Mouse (Mus musculus) gastrocnemius, adult 18-20 months (tissue): ENCODE results near the gene Tmem109. TPM values are rescaled to one million over a fixed set of nuclear protein-coding genes. Genes with fewer than 3 reads are reported as not detected.

ENCODE experiments used
- DNase-seq: peaks from one replicate; pipeline ENCODE4 v3.0.0; 2021; ENCODE audit warnings: low spot score
- long read RNA-seq, 2 experiments: library from polyadenylated mRNA; stranded (forward); transcript quantifications; one replicate each; pipeline ENCODE4 v2.0.0; 2021
- total RNA-seq, 2 experiments: library from RNA; stranded (reverse); gene quantifications; 2 replicates each; pipeline ENCODE4 v1.2.3; 2021

Gene Tmem109
- 100 to 1,000 TPM; 208 to 227 TPM for total RNA-seq
- long read RNA-seq, experiment 1, transcript Tmem109-204 (4 exons, 839 nt), result minor isoform, 12 of 593 reads
- long read RNA-seq, experiment 1, transcript Tmem109-205 (3 exons, 615 nt), result minor isoform, 13 of 593 reads
- long read RNA-seq, experiment 1, transcript Tmem109-201 (4 exons, 2,188 nt), result major isoform, 519 of 593 reads
- long read RNA-seq, experiment 1, partial matches to known transcripts, result 0 of 593 reads
- long read RNA-seq, experiment 1, other reads (novel, unspliced or antisense), result 48 of 593 reads
- long read RNA-seq, experiment 2, transcript Tmem109-205 (3 exons, 615 nt), result minor isoform, 10 of 568 reads
- long read RNA-seq, experiment 2, transcript Tmem109-201 (4 exons, 2,188 nt), result major isoform, 489 of 568 reads
- long read RNA-seq, experiment 2, transcript Tmem109-204 (4 exons, 839 nt), result minor isoform, 22 of 568 reads
- long read RNA-seq, experiment 2, partial matches to known transcripts, result 2 of 568 reads
- long read RNA-seq, experiment 2, other reads (novel, unspliced or antisense), result 44 of 568 reads

DNA sequence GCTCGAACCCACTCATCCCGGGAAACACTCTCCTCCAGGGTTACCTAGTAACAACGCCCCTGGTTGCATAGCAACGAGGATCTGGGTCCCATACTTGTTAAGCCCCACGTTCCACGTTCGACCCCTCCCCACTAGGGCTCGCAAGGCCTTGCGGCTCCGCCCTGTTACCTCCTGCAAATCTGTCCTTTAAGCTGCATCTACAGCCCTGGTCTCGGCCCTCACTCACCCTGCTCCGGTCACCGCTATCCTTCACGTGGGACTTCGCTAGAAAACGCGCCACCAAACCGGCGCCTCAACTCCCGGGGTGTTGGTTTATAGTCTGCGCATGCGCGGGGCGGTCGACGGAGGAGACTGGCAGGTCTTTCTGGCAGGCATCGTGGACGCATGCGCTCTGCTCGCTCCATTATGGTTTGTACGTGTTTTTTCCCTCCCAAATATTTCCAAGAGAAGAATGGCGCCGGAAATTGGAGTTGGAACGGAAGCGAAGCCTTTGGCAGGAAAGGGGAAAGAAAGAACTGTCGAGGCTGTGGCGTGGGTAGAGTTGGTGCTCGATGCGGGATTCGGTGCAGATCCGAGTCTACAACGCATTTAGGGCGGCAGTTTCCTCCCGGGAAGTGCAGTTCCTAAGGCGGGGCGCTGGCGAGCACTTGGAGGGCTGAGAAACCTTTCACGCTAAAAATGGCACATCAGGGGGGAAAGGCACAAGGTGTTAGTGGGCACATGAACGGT, at the start of gene Tmem109:
Gene Tmem109, minus strand, starts transcription at position 576 of the 729 bp plus-strand sequence.
- peak; percentile 91 for DNase-seq

DNA sequence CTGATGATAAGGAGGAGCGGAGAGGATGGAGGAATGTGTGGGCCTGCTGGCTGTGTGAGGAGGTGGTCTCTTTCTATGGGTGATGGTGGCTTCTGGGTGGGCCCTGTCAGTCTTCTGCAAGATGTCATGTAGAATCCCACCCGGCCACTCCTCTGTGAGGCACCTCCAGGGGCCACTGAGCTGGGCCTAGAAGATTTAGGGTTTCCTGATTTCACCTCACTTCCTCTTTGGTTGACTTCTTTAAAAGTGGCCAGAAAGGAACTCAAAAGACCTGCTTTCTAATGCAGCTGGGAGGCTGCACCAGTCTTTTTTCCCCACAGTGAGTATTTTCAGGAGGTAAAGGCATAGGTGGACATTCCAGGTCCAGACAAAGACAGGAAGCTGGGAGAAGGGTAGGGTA, 48.8 kb upstream of the Tmem109 start:
- DNase-seq, result no peak

DNA sequence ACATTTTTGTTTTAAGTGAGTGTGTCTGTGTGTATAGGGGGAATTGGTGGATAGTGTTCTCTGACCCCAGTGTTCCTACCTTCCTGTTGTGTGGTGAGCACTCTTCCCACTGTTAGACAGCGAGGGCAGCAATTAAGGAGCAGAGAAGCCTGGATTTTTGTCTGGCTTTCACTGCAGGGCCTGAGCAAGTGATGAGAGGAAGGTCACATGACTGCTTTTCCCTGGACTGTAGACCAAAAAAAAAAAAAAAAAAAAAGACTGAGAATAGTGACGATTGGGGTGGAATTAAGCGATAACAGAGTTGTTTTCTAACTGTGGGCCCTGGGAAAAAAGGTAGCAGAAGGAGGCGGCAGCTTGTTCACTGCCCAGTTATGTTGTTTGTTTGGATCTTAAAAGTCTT, 44.9 kb upstream of the Tmem109 start:
- no peak for DNase-seq

DNA sequence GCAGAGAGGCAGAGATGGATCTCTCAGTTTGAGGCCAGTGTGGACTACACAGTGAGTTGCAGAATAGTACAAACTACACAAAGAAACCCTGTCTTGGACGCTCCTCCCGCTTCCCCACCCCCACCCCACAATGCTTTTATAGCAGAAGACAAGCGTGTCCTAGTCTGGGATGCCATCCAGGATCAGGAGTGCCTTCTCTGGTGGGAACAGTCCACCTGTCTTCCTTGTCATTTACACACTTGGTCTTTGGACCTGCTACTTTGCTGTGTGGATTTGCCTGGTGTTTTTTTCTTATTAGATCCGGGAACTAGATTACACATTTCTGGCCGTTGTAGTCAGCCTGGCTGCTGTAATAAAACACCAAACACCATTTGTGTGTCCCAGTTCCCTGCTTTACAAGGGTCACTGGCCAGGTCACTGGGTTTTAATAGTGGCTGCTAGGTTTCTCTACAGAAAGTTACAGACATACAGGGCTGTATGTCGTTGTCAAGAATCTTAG, 44.4 kb upstream of the Tmem109 start:
- DNase-seq, result no peak

DNA sequence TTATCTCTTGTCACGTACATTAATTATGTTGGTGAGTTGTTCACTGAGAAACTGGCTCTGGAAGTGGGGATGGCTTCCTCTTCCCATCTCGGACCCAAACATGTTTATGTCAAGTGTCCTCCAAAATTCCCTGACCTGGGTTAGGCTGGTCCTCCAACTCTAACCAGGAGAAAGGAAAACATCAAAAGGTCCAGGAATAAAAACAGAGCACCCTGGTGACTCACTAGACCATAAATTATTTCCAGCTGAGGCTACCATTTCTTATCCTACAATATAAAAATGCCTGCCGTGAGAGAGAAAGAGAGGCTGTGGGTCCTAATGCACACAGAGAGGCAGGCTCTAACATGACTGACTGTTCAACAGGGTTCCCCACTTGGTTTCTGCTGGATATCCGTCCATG, 42.4 kb upstream of the Tmem109 start:
- DNase-seq, result no peak

DNA sequence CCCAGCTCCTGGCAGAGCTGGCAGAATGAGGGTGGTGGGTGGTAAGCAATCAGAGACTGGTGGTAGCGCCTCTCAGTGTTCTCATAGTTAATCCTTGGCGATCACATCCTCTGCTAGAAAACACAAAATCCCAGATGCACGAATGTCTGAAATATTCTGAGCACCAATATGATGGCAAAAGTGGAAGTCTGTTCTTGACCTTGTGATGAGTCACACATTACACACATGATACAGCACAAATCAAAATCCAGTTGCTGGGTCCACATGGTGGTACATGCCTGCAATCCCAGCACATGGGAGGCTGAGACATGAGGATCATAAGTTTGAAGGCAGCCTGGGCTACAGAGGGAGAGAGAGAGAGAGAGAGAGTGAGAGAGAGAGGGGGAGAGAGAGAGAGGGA, 39.3 kb upstream of the Tmem109 start:
- DNase-seq, result no peak

DNA sequence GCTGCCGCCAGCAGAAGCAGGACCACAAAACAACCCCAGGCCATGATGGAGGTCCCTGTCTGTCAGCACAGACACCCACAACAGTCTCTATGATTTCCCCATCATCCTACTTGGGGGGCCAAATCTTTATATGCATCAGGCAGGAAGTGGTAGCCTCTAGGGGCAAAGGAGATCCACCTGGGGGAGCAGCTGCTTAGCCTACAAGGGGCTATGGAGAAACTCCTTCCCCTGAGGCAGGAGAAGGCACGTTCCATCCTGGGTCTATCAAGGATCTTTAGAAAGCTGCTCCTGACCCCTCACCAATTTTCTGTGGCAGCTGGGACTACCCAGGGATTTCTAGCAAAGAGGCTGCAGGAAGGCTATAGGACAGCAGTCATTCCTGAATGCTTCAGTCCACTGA, 38.7 kb upstream of the Tmem109 start, which contains the start of gene Zp1:
Gene Zp1, minus strand, starts transcription at position 101 of the 400 bp plus-strand sequence.
- DNase-seq, result no peak

DNA sequence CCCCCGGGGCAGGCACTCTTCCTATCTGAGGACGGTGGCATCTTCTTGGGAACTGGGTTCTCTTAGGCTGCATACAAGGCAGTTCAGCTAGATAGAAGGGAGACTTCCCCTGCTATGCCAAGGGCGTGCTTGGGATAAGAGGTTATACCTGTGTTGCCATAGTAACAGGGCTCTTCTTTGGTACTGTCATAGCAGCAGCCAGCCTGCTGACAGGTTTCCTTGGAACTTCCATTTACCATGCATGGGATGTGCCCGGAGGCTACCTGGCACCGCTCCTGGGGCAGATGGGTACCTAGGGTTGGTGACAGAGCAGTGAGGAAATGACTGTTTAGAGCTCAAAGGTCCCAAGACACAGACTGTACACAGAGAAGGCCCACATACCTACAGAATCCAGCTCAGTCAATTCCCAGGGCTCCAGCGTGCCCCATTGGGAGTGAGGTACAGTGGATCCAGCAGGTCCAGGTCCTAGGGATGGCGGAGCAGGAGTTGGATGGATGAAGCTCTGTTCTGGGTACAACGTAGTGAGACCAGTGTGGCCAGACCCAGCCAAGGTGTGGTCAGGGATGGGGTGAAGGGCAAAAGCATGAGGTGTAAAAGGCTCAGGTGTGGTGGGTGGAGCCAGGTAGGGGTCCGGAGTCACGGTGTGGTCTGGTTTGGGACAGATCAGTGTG, 36.7 kb upstream of the Tmem109 start:
- DNase-seq, result no peak

DNA sequence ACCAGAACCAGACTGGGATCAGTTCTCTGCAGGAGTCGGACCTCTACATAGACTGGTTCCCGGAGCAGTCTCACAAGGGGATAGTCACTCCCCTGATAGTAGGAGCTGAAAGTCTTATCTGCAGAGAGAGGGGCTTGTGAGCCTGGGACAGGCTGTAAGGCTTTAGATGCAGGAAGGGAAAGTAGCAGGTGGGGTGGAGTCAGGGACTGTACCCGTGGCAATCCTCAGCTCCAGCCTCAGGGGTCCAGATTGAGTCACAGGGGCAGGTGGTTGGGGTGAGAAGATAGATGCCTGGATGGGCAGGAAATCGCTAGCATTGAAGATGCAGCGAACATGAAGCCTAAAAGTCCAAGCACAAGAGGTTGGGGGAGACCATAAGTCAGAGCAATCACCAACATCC, 34.7 kb upstream of the Tmem109 start:
- no peak for DNase-seq

DNA sequence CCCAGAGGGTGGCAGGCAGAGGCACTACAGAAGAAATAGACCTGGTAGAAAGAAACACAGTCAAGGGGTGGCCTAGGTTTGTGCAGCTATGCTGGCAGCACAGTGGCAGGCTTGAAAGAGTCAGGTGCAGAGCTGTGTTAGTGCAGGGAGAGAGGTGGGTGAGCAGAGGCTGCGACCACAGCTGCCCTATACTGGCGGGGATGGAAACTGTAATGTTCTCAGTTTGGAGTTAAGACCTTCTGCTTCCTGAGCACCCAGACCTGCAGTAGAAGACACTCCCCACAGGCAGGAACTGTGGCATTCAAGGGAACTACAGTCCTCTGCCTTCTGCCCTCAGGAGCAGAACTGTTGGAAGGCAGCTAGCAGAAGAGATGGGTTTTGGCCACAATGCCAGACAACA, 33.1 kb upstream of the Tmem109 start:
- DNase-seq, result no peak

DNA sequence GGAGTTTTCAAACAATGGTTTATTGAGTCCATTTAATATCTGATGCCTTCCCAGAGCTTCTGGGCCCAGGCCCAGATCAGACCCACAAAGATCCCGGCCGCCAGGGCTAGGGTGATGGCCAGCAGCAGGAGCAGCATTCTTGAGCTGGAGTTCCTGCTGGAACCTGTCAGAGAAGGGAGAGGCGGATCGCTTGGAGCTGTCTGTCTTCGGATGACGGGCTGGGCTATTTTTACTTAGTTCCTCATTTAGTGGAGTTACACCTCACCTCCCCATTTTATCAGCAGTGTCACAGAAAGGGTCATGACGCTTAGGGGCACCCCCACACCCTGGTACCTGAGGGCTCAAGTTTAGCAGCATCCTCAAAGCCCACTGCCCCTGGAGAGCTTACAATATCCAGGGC, 32.5 kb upstream of the Tmem109 start:
- DNase-seq, result peak; percentile 38

DNA sequence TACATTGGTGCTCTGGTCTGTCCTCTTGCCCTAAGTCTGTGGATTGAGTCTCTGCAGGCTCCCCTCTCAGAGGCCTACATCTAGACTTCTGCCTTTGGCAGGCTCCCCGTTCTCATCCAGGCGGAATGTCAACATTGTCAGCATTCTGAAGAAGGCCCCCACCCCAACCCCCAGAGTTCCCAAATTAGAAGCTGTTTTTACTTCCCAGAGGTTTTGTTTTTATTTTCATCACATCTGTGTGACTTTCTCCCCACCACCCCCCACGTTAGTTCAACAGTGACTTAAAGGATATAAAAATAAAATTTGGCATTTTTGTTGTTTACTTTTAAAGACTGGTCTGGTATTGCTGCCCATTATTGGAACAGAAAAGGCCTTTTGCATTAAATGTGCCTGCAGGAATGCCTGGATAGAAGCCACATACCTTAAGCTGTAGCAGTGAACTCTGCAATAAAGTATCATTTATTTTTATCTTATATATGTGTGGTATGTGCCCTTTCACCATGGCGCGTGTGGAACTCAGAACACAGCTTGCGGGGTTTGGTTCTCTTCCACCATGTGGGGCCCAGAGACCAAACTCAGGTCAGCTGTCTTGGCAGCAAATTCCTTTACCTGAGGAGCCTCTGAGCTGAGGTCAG, 27.4 kb upstream of the Tmem109 start:
- DNase-seq, result no peak

DNA sequence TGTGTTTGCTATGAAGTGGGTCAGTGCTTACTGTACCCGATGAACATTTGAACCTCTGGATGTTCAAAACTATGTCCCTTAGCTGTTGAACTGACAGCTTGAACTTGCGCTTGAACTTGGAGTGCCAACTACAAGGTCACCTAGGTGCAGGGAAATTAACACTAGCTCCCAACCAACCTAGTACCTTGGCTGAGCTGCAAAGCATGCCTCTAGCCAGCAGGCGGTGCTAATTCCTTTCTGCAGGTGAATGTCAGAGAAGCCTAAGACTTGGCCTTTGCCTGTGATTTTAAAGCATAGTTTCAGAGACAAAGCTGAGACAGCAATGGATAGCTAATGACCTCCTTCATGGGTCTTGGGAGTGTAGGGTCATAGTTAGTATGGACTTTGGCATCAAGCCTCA, 26.1 kb upstream of the Tmem109 start:
- peak; percentile 72 for DNase-seq

DNA sequence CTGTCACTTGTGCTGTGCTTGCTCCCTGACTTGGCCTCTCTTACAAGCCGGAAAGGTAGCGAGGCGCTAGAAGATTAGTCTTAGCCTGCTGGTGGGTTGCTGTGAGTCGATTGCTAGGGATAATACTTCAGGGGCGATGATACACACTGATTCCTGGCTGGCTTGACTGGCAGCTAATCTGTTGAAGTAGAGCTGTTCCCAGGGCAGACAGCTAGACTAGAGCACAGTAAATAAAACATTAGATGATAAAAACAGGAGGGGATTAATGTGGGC, 23.9 kb upstream of the Tmem109 start:
- DNase-seq, result no peak

DNA sequence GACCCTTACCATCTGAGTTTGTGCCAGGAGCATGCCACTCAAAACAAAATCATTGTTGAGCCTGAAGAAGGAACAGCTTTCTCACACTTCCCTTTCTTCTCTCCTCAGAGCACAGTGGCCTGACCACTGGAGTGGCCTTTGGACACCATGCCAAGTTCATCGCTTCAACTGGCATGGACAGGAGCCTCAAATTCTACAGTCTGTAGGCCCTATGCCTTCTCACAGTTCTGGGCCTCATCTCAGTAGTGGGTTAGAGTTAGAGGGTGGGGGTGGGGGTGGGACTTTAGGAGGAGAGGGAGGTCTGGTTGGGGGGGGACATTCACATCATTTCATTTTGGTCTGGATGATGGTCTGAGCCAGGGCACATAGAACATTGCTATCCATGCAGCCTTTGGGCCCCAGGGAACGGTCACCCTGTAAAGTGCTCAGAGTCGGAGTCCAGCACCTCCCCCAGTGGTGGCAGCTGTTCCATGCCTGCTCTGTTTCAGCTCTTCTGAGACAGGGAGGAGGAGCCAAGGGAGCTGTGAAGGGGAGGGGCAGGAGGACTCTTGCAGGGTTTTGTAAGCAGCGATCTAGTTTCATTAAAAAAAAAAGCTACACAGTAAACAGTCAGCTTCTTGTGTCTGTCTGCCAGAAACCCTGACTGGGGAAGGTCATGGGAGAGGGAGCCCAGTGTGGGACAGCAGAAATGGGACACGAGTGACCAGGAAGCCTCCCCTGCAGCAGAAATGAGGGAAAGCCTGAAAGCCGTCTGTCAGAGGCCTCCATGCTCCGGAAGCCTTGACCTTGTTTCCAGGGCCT, 23.3 kb upstream of the Tmem109 start:
- peak; percentile 90 for DNase-seq

DNA sequence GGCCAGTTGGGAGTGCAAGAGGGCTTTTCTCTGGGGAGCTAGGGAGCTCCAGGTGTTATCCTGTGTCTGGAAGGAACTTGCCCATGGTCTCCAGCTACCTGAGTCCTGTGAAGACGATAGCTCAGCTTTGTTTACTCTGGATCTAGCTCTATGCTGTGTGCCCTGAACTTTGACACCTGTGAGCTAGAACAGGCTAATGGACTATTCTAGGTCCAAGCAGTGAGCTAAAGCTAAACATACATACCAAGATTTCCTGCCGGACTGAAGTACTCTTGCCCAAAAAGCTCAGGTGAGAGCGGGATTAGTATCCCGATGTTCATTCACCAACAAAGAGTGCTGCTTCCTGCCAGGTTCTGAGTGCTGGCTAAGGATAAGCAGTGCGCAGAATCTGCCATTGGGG, 22.7 kb upstream of the Tmem109 start:
- no peak for DNase-seq

DNA sequence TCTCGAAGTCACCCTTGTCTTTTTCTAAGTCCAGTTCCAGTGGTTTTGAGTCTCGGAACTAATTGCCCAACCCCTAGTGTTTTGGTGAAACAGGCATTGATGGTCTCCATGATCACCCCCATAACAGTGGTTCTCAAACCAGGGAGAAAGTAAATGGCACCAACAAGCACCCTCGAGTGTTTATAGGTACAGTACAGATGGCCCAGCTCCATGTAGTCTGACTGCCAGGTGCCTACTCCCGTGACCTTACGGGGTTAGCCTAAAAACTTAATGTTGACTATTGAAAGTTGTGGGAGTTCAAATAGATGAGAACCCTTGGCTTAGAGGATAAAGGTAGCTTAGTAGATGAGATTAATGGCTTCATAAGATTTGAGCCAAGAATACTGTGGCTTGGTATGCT, 19.2 kb upstream of the Tmem109 start:
- no peak for DNase-seq

DNA sequence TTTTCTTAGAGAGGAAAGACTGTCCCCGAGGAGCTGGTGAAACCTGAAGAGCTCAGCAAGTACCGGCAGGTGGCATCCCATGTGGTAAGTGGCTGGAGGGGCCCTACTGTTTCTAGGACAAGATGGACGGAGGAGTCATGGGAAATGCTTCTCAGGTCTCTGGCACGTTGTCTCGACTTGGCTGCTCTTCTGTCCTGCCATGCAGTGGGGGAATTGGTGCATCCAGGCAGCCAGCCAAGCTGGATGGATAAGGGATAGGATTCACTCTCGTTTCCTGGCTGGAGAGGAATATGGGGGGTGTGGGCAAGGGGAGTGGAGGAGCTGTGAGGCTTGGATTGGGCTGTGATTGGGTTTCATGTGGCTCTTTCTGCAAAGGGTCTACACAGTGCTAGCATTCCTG, 18.5 kb upstream of the Tmem109 start:
- DNase-seq, result peak; percentile 78

DNA sequence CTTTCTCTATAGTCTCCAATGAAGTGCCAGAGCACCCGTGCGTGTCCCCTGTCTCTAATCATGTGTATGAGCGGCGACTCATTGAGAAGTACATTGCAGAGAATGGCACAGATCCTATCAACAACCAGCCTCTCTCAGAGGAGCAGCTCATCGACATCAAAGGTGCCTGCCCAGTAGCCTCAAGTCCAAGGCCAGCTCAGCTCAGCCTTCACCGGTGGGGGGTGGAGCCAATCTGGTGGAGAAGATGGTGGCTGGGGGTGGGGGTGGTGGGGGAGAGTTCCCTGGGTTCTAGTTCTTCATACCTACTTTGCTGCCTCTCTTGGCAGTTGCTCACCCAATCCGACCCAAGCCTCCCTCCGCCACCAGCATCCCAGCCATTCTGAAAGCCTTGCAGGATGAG, 15.7 kb upstream of the Tmem109 start:
- DNase-seq, result no peak

DNA sequence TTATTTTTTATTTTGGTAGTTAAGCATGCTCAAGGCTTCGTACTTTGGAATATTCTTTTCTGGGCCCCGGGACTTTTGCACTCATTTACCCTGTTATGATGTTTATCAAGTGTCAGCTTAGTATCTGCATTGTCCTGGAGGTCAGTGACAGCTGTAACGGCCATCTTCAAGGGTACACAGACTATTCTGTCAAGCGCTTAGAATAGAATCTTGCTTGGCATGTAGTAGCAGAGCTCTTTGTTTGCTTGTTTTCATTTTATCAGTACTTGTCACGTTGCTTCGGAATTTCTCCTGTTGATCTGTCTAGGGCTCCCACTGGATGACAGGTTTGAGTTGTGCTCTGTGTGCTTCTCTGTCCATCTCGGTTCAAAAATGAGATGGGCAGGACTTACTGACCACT, 15.0 kb upstream of the Tmem109 start:
- DNase-seq, result no peak

DNA sequence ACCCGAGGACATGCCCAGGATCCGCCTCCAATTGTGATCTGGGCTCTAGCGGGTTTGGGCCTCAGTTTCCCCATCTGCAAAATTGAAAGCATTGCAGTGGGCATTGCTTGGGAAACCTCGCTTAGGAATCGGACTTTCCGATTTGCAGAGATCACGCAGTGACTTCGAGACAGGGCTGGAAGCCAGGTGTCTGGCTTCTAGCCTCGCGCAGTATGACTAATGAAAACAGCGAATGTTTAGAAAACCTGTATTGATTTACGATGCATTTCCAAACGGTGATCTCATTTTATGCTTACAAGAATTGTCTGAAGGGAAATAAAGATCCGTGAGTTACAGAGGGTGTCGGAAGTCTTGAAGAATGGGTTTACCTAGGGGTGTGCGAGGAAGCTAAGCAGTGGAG, 13.9 kb upstream of the Tmem109 start:
- DNase-seq, result no peak
